Mouse (Mus musculus) heart, embryonic 14.5 days (tissue): ENCODE data around the gene Dkk2. TPM values are rescaled to one million over a fixed set of nuclear protein-coding genes. Genes with fewer than 3 reads are reported as not detected.
A peak's percentile ranks its signal among the peaks of the same experiment; 100 is the strongest.
"Not testable (repeated sequence)": the region's sequence is repeated elsewhere in the genome, so short reads cannot be mapped to it uniquely, and the experiment has no call there.

Source experiments
- ATAC-seq: fragments of 200-750 bp; cut with Nextera tagmentation; 2 replicates; pipeline ENCODE4 v1.8.0; 2017; ENCODE audit warnings: low read depth, moderate TSS enrichment; ENCODE audit not compliant: insufficient number of reproducible peaks, insufficient read depth, low FRiP score
- H3K27ac ChIP-seq, 2 experiments: fragments of 200-500 bp in 1 of 2; fragments of 300-500 bp in 1 of 2; sonication (generic) in 1 of 2; replicated peaks in 1 of 2; 2 replicates each; pipeline ENCODE4 v1.5.1; 2012 to 2014; ENCODE audit warnings: low read depth in 2 of 2, low read length in 2 of 2, control low read depth in 1 of 2, mild to moderate bottlenecking in 1 of 2, mixed read lengths in 1 of 2; ENCODE audit not compliant: control insufficient read depth in 1 of 2, insufficient read depth in 1 of 2
- H3K27me3 ChIP-seq: fragments of 300-500 bp; sonication (generic); 2 replicates; pipeline ENCODE4 v1.6.1; 2014; ENCODE audit warnings: mild to moderate bottlenecking, low read length, control low read depth; ENCODE audit not compliant: control insufficient read depth, insufficient read depth
- H3K36me3 ChIP-seq: fragments of 300-500 bp; sonication (generic); 2 replicates; pipeline ENCODE4 v1.6.1; 2014; ENCODE audit warnings: mild to moderate bottlenecking, control low read depth, low read length, mixed read lengths; ENCODE audit not compliant: control insufficient read depth, insufficient read depth
- H3K4me1 ChIP-seq, 2 experiments: fragments of 200-500 bp in 1 of 2; fragments of 300-500 bp in 1 of 2; sonication (generic) in 1 of 2; 2 replicates each; pipeline ENCODE4 v1.6.1; 2012 to 2014; ENCODE audit warnings: low read length in 2 of 2, control low read depth in 1 of 2, mixed read lengths in 1 of 2; ENCODE audit not compliant: control insufficient read depth in 2 of 2, insufficient read depth in 2 of 2
- H3K4me2 ChIP-seq: fragments of 300-500 bp; sonication (generic); 2 replicates; pipeline ENCODE4 v1.6.1; 2014; ENCODE audit warnings: mild to moderate bottlenecking, low read length
- H3K4me3 ChIP-seq, 2 experiments: fragments of 200-500 bp in 1 of 2; fragments of 300-500 bp in 1 of 2; sonication (generic) in 1 of 2; 2 replicates each; pipeline ENCODE4 v1.5.1; 2012 to 2014; ENCODE audit warnings: low read length in 2 of 2, mild to moderate bottlenecking in 2 of 2, control low read depth in 1 of 2, low read depth in 1 of 2, moderate library complexity in 1 of 2; ENCODE audit not compliant: control insufficient read depth in 1 of 2, insufficient read depth in 1 of 2
- H3K9ac ChIP-seq: fragments of 300-500 bp; sonication (generic); 2 replicates; pipeline ENCODE4 v1.6.1; 2014; ENCODE audit warnings: mild to moderate bottlenecking, low read length
- H3K9me3 ChIP-seq: fragments of 300-500 bp; sonication (generic); 2 replicates; pipeline ENCODE4 v1.6.1; 2016; ENCODE audit warnings: low read length, control low read depth; ENCODE audit not compliant: control insufficient read depth
- WGBS: fragments of 180-500 bp; shearing (Covaris S2); extraction: QIAGEN DNeasy Blood & Tissue Kit; methylation state at CpG from one replicate; pipeline ENCODE4 v1.1.7; 2014; 5-methylcytosine and 5-hydroxymethylcytosine counted together
- polyA plus RNA-seq: library from polyadenylated mRNA; unstranded; fragments of >200 nt; fragmentation: Nextera tagmentation; extraction: Ambion mirVana; gene quantifications from 2 replicates; pipeline ENCODE4 v1.2.1, GENCODE M21; 2014

Dkk2 gene
- 0.94 and 1.2 TPM in 2 replicates for polyA plus RNA-seq

DNA sequence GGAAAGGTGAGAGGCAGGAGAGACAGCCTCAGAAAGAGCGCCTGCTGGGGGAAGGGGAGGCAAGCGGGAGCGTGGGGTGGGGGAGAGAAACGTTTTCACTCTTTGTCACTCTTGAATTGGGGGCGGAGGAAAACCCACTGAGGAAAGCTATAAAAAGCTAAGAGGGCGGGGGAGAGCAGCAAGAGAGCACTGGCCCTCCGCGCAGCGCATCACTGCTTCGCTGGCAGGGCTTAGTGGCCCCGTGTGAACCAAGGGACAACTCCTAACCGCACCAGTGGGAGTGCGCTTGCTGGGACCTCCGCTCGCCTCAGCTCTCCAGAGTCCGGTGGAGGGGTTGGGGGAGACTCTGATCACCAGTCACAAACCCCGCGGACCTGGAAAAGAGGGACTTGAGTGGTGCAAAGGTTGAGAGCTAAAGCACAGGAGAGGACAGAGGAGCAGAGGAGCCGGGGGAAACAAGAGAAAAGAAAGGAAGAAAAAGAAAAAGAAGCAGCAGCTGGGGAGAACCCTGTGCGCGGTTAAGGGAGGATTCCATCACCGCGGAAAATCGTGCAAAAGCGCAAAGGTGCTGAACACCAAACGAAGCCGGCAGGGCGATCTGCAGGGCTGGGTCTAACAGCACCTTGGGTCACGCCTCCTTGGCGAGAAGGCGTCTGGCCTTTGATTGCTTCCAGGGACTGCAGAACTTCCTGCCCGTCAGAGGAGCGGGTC lies at the start of gene Dkk2:
Dkk2 (plus strand) TSS at position 181 of the 711 bp plus-strand sequence.
- Histone ChIP-seq H3K4me1 (peaks cover 0 to 23% of the 10 kb centered on the region in 2 experiments), H3K36me3 (no peaks in the 10 kb centered on the region), H3K4me3 (peak within 1 kb of the TSS; percentile 43 to 47), H3K9ac (peak within 1 kb of the TSS; percentile 46; the same call in 1 of the 2 replicates), H3K27ac (no peak within 1 kb of the TSS), H3K4me2 (peak within 1 kb of the TSS; percentile 95), H3K9me3 (no peaks in the 10 kb centered on the region), H3K27me3 (peaks cover 22% of the 10 kb centered on the region)
- WGBS = under 1% methylated on average over 33 of the region's 33 CpGs
- ATAC-seq = no peak

DNA sequence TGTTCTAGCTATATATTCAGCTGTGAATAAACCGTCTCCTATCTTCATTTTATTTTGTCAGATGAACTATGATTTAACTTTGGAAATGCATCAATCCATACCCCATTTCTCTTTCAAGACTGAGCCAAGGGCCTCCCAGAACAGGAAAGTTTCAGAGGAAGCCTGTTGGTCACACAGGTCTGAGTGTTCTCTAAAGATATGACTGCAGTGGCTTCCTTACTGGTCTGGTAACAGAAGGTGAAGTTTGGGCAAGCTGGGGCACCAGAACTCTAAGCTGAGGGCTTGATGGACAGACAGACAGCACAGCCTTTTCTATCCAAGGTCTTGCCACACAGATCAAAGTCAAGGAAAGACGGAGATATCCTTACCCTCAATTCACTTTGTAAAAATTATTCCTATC lies 48.4 kb upstream of the Dkk2 start:
- no peaks in the 10 kb centered on the region for H3K36me3 ChIP-seq
- no peak overlapping the region for H3K27ac ChIP-seq
- peaks cover 2 to 9% of the 10 kb centered on the region in 2 experiments; a peak in 3 of 4 replicates for H3K4me1 ChIP-seq
- no peak overlapping the region for H3K4me2 ChIP-seq
- 86% methylated on average over 2 of the region's 2 CpGs for WGBS
- ATAC-seq = no peak
- H3K9ac ChIP-seq = no peak overlapping the region
- H3K4me3 ChIP-seq = no peak overlapping the region
- H3K27me3 ChIP-seq = no peaks in the 10 kb centered on the region
- H3K9me3 ChIP-seq = no peaks in the 10 kb centered on the region

DNA sequence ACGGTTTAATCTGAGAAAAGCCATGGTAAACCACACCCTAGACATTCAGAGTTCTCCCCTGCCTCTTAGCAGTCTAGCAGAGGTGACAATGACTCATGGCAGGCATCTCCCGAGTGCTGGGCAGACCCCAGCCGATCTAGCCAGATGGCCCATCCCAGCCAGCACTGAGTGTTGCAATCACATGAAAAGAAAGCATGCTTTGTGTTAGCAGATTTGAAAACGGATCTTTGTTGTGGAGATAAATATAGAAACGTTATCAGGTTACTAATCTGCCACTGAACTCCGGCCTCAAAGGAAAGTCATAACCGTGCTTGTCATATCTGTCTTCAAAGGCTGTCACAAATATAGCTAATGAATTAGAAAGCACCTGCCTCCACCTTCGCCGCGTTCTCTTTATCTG lies 47.4 kb upstream of the Dkk2 start:
- H3K27me3 ChIP-seq = no peaks in the 10 kb centered on the region

DNA sequence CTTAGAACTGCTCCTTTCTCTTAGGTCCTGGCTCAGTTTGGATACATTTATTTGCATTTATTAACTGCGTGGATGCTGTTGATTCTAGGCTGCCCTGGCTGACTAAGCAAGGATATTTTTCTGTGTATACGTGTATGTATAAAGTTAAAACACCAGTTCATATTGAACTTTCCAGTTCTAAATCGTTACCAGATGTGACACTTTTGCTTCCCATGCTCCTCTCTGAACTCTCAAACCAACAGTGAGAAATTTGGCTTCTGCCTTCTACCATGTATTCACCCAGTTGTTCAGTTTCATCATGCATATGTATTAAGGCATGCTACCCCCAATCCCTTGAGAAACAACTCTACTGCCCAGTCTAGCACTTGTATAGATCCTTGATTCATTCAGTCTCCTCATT lies 45.0 kb upstream of the Dkk2 start:
- no peak overlapping the region for H3K4me3 ChIP-seq
- 75% methylated on average over 3 of the region's 3 CpGs for WGBS
- H3K9ac ChIP-seq = no peak overlapping the region
- H3K4me1 ChIP-seq = peaks cover 2 to 9% of the 10 kb centered on the region in 2 experiments; a peak in 3 of 4 replicates
- H3K4me2 ChIP-seq = no peak overlapping the region
- H3K27me3 ChIP-seq = no peaks in the 10 kb centered on the region
- no peak for ATAC-seq
- H3K36me3 ChIP-seq = no peaks in the 10 kb centered on the region
- H3K27ac ChIP-seq = no peak overlapping the region
- H3K9me3 ChIP-seq = no peaks in the 10 kb centered on the region

More for the DNA sequence above, 47.4 kb upstream of the Dkk2 start:
- WGBS = 26% methylated on average over 10 of the region's 10 CpGs
- Histone ChIP-seq H3K9me3 (no peaks in the 10 kb centered on the region), H3K27ac (no peak overlapping the region), H3K4me2 (peak overlapping the region; percentile 50), H3K4me3 (no peak overlapping the region), H3K9ac (no peak overlapping the region), H3K4me1 (peaks cover 2 to 9% of the 10 kb centered on the region in 2 experiments; a peak in 3 of 4 replicates), H3K36me3 (no peaks in the 10 kb centered on the region)
- no peak for ATAC-seq

DNA sequence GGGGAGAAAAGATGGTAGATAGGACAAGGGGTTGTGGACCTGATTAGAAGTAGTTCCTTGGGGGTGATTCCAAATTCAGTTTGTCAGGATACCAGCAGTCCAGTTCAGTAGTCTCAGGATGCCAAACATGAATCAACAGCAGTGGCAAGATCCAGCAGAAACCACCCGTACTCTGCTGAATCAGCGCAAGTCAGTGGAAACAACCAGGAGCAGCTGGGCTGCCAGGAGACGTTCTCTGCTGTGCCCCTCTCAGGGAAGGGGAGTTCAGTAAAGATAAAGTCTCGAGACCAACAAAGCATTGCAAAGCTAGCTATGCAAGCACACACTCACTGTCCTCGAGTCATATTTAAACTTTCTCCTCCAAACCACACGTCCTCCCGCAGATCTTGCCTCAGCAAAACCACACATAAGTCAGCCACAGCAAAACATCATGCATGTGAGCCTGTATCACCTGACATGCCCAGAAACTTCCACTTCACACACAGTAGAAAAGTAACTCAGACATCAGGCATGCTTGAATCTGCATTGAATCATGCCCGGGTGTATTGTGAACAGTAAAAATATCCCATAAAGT lies 34.1 kb upstream of the Dkk2 start:
- no peaks in the 10 kb centered on the region for H3K36me3 ChIP-seq
- no peak overlapping the region for H3K4me2 ChIP-seq
- WGBS = 72% methylated on average over 8 of the region's 8 CpGs
- no peaks in the 10 kb centered on the region for H3K9me3 ChIP-seq
- H3K27ac ChIP-seq = no peak overlapping the region
- no peaks in the 10 kb centered on the region for H3K27me3 ChIP-seq
- H3K9ac ChIP-seq = no peak overlapping the region
- H3K4me1 ChIP-seq = no peaks in the 10 kb centered on the region
- ATAC-seq = no peak
- H3K4me3 ChIP-seq = no peak overlapping the region

DNA sequence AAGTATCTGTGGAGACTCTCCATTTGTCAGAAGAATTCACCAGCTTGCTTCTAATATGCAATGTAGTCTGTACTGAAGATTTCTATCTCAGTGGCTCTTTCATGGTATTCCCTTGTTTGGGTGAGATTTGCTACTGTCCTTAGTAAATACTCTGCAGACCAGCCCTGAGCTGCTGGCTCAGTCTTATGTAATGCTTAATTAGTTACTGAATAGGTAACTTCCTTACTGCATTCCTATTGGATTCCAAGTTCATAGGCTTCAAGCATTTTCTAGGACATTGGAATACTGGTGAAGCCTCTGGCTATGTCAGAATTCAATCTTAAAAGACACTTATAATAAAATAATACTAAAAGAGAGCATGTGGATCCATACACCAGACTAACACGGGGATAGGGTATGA lies 22.3 kb upstream of the Dkk2 start:
- not testable (repeated sequence) for H3K27me3 ChIP-seq, H3K4me3 ChIP-seq, H3K9ac ChIP-seq, H3K4me1 ChIP-seq, H3K36me3 ChIP-seq, H3K9me3 ChIP-seq, H3K4me2 ChIP-seq, H3K27ac ChIP-seq, ATAC-seq
- WGBS = 74% methylated on average over 1 of the region's 1 CpGs

DNA sequence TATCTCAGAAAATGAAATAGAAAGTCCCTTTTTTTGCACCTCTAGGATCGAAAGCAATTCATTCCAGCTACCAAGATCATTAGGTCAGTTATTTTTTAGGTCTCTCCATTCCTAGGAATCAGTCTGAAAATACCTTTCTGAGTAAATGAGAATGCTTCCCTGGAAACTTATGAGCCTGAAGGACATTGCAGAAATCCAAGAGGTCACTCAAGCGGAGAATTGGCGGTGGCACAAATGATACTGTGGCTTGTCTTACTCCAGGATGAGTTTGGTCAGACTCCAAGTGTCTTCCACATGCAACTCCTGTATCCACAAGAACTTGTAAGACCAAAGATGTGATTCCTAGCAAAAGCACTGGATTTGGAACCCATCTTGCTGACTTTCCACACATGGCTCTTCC lies 21.7 kb upstream of the Dkk2 start:
- Histone ChIP-seq H3K4me3 (no peak overlapping the region), H3K27ac (no peak overlapping the region), H3K36me3 (no peaks in the 10 kb centered on the region), H3K27me3 (no peaks in the 10 kb centered on the region), H3K9ac (no peak overlapping the region), H3K4me2 (no peak overlapping the region), H3K9me3 (no peaks in the 10 kb centered on the region), H3K4me1 (no peaks in the 10 kb centered on the region)
- no peak for ATAC-seq
- WGBS = 95% methylated on average over 3 of the region's 3 CpGs
